Mouse (Mus musculus) brain, embryonic 14.5 days (tissue): ENCODE results near the gene Fhdc1.

ENCODE experiments used
- CTCF ChIP-seq: fragments of 200-500 bp; IDR thresholded peaks from 2 replicates; pipeline ENCODE4 v1.5.1; 2012; ENCODE audit warnings: inconsistent platforms, mild to moderate bottlenecking, moderate library complexity, borderline replicate concordance; ENCODE audit not compliant: insufficient read depth, insufficient read length; ENCODE audit errors: extremely low read depth
- POLR2A ChIP-seq: fragments of 200-500 bp; IDR thresholded peaks from 2 replicates; pipeline ENCODE4 v1.6.1; 2012; ENCODE audit warnings: mild to moderate bottlenecking, inconsistent platforms, borderline replicate concordance; ENCODE audit not compliant: poor library complexity, insufficient read depth, insufficient read length, severe bottlenecking; ENCODE audit errors: extremely low read depth

GRCm38 (mm10) chr3:84438840-84439239 lies 41.4 kb downstream of the Fhdc1 start:
- no peak for TF ChIP-seq POLR2A
- TF ChIP-seq CTCF = no peak
